Mouse (Mus musculus): ENCODE results near the gene Olfr1487. TPM values are rescaled to one million over a fixed set of nuclear protein-coding genes. Genes with fewer than 3 reads are reported as not detected.
"Not testable (repeated sequence)": the region's sequence is repeated elsewhere in the genome, so short reads cannot be mapped to it uniquely, and the experiment has no call there.

Gene Olfr1487
- total RNA-seq (2014; fragmentation: Nextera tagmentation), result not detected in 2 replicates
- not detected in 2 replicates for total RNA-seq (2017)

DNA sequence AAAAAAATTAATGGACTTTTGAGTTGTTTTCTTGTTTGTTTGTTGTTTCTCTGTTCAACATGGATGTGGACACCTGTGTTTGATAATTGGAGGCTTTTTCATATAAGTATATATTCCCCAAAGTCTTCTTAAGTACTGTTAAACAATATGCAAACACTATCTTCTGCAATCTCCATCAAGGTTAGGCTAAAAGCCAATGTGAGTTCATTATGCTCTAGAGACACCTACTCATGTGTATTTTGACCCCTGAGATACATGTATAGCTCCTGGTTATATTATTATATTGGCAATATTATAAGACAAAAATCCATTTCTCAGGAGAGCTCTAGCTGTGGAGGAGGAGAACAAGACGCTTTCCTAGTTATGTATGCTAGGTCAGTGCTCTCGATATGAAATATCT, at the start of gene Olfr1487:
Gene Olfr1487, plus strand, starts transcription at position 301 of the 400 bp plus-strand sequence.
- not testable (repeated sequence) for ATAC-seq (replicated peaks; ENCODE audit: low FRiP score, low TSS enrichment, poor library complexity, severe bottlenecking)

DNA sequence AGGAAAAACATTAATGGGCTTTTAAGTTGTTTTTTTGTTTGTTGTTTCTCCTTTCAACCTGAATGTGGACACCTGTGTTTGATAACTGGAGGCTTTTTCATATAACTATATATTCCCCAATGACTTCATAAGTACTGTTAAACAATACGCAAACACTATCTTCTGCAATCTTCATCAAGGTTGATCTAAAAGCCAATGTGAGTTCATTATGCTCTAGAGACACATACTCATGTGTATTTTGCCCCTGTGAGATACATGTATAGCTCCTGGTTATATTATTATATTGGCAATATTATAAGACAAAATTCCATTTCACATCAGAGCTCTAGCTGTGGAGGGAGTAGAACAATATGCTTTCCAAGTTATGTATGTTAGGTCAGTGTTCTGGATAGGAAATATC, 34.0 kb upstream of the Olfr1487 start, which contains the start of gene Olfr1484:
Gene Olfr1484, plus strand, starts transcription at position 301 of the 400 bp plus-strand sequence.
- ATAC-seq (replicated peaks; ENCODE audit: low FRiP score, low TSS enrichment, poor library complexity, severe bottlenecking), result no peak

DNA sequence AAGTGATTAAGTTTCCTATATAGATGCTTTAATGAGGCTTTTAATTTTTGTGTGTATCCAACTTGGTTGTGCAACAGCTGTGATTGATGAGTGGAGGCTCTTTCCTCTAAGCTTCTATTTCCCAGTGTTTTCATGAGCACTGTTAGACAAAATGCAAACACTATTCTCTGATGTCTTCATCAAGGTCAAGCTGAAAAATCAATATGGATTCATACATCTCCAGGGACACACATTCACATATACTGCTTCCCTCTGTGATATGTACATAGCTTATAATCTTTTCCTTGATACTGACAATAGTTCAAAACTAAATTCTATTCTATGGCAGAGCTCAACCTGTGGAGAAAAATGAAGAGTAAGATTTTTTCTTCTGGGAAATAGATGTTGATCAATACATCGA, 14.1 kb downstream of the Olfr1487 start, which contains the start of gene Olfr1489:
Gene Olfr1489, plus strand, starts transcription at position 301 of the 400 bp plus-strand sequence.
- no peak for ATAC-seq (replicated peaks; ENCODE audit: low FRiP score, low TSS enrichment, poor library complexity, severe bottlenecking)

DNA sequence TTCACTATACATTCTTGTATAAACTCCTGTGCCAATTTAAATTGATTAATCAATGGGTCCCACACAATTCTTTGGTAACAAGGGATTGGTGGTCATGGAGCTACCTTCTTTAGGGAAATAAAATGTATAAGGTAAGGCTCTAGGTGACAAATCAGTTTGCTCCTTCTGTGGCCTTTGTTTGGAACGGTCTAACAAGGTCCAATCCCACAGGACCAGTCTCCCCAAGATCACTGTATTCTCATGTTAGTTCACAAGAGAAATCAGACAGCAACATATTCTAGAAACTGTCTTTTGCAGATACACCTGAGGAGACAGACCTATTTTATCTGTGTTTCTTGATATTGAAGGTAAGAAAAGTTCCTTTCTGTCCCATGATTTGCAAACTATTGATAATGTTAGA, 33.6 kb downstream of the Olfr1487 start, which contains the start of gene Olfr1490:
Gene Olfr1490, plus strand, starts transcription at position 301 of the 400 bp plus-strand sequence.
- no peak for ATAC-seq (replicated peaks; ENCODE audit: low FRiP score, low TSS enrichment, poor library complexity, severe bottlenecking)

Other genes starting within 250 kb of the Olfr1487 start
- gene Olfr1469, start 209.5 kb upstream of the Olfr1487 start, total RNA-seq (2014; fragmentation: Nextera tagmentation), result not detected in 2 replicates
- gene Olfr1469, start 209.5 kb upstream of the Olfr1487 start, total RNA-seq (2017), result not detected in 2 replicates
- gene Olfr1471, start 174.0 kb upstream of the Olfr1487 start, total RNA-seq (2014; fragmentation: Nextera tagmentation), result not detected in 2 replicates
- gene Olfr1471, start 174.0 kb upstream of the Olfr1487 start, total RNA-seq (2017), result not detected in 2 replicates
- not detected in 2 replicates for gene Olfr1472, start 161.3 kb upstream of the Olfr1487 start, total RNA-seq (2014; fragmentation: Nextera tagmentation)
- gene Olfr1472, start 161.3 kb upstream of the Olfr1487 start, total RNA-seq (2017), result not detected in 2 replicates
- gene Olfr1474, start 147.8 kb upstream of the Olfr1487 start, total RNA-seq (2014; fragmentation: Nextera tagmentation), result not detected in 2 replicates
- gene Olfr1474, start 147.8 kb upstream of the Olfr1487 start, total RNA-seq (2017), result not detected in 2 replicates
- gene Olfr1475, start 137.2 kb upstream of the Olfr1487 start, total RNA-seq (2014; fragmentation: Nextera tagmentation), result not detected in 2 replicates
- gene Olfr1475, start 137.2 kb upstream of the Olfr1487 start, total RNA-seq (2017), result not detected in 2 replicates
- gene Olfr1477, start 116.8 kb upstream of the Olfr1487 start, total RNA-seq (2014; fragmentation: Nextera tagmentation), result not detected in 2 replicates
- gene Olfr1477, start 116.8 kb upstream of the Olfr1487 start, total RNA-seq (2017), result not detected in 2 replicates
- not detected in 2 replicates for gene Olfr1480, start 89.5 kb upstream of the Olfr1487 start, total RNA-seq (2014; fragmentation: Nextera tagmentation)
- gene Olfr1480, start 89.5 kb upstream of the Olfr1487 start, total RNA-seq (2017), result not detected in 2 replicates
- gene Olfr1484, start 33.9 kb upstream of the Olfr1487 start, total RNA-seq (2014; fragmentation: Nextera tagmentation), result not detected in 2 replicates
- not detected in 2 replicates for gene Olfr1484, start 33.9 kb upstream of the Olfr1487 start, total RNA-seq (2017)
- not detected in 2 replicates for gene Olfr1489, start 14.2 kb downstream of the Olfr1487 start, total RNA-seq (2014; fragmentation: Nextera tagmentation)
- gene Olfr1489, start 14.2 kb downstream of the Olfr1487 start, total RNA-seq (2017), result not detected in 2 replicates
- gene Olfr1490, start 33.7 kb downstream of the Olfr1487 start, total RNA-seq (2014; fragmentation: Nextera tagmentation), result not detected in 2 replicates
- gene Olfr1490, start 33.7 kb downstream of the Olfr1487 start, total RNA-seq (2017), result not detected in 2 replicates
- gene Olfr1491, start 79.9 kb downstream of the Olfr1487 start, total RNA-seq (2014; fragmentation: Nextera tagmentation), result not detected in 2 replicates
- gene Olfr1491, start 79.9 kb downstream of the Olfr1487 start, total RNA-seq (2017), result not detected in 2 replicates
- gene Olfr1493-ps1, start 105.9 kb downstream of the Olfr1487 start, total RNA-seq (2014; fragmentation: Nextera tagmentation), result not detected in 2 replicates
- not detected in 2 replicates for gene Olfr1493-ps1, start 105.9 kb downstream of the Olfr1487 start, total RNA-seq (2017)
- gene Olfr1494, start 122.4 kb downstream of the Olfr1487 start, total RNA-seq (2014; fragmentation: Nextera tagmentation), result not detected in 2 replicates
- gene Olfr1494, start 122.4 kb downstream of the Olfr1487 start, total RNA-seq (2017), result not detected in 2 replicates
- gene Olfr1495, start 147.2 kb downstream of the Olfr1487 start, total RNA-seq (2014; fragmentation: Nextera tagmentation), result not detected in 2 replicates
- gene Olfr1495, start 147.2 kb downstream of the Olfr1487 start, total RNA-seq (2017), result not detected in 2 replicates
- gene Olfr1496, start 160.5 kb downstream of the Olfr1487 start, total RNA-seq (2014; fragmentation: Nextera tagmentation), result not detected in 2 replicates
- gene Olfr1496, start 160.5 kb downstream of the Olfr1487 start, total RNA-seq (2017), result not detected in 2 replicates
- not detected in 2 replicates for gene Olfr1497, start 180.8 kb downstream of the Olfr1487 start, total RNA-seq (2014; fragmentation: Nextera tagmentation)
- gene Olfr1497, start 180.8 kb downstream of the Olfr1487 start, total RNA-seq (2017), result not detected in 2 replicates
- not detected in 2 replicates for gene Olfr1499, start 202.1 kb downstream of the Olfr1487 start, total RNA-seq (2014; fragmentation: Nextera tagmentation)
- gene Olfr1499, start 202.1 kb downstream of the Olfr1487 start, total RNA-seq (2017), result not detected in 2 replicates
- not detected in 2 replicates for gene Olfr1500, start 213.1 kb downstream of the Olfr1487 start, total RNA-seq (2014; fragmentation: Nextera tagmentation)
- gene Olfr1500, start 213.1 kb downstream of the Olfr1487 start, total RNA-seq (2017), result not detected in 2 replicates
- not detected in 2 replicates for gene Olfr1501, start 233.3 kb downstream of the Olfr1487 start, total RNA-seq (2014; fragmentation: Nextera tagmentation)
- not detected in 2 replicates for gene Olfr1501, start 233.3 kb downstream of the Olfr1487 start, total RNA-seq (2017)
- gene Olfr1502, start 244.4 kb downstream of the Olfr1487 start, total RNA-seq (2014; fragmentation: Nextera tagmentation), result not detected in 2 replicates
- gene Olfr1502, start 244.4 kb downstream of the Olfr1487 start, total RNA-seq (2017), result not detected in 2 replicates